Mouse (Mus musculus) G1E (cell line): Measurements from ENCODE around the gene Anxa6. TPM values are rescaled to one million over a fixed set of nuclear protein-coding genes. Genes with fewer than 3 reads are reported as not detected.
A peak's percentile ranks its signal among the peaks of the same experiment; 100 is the strongest.

Experiments used
- ATAC-seq: 2 replicates; pipeline ENCODE4 v1.8.0; 2016; ENCODE audit warnings: mild to moderate bottlenecking; ENCODE audit not compliant: insufficient number of reproducible peaks, poor library complexity, low FRiP score, severe bottlenecking; ENCODE audit errors: extremely low read depth
- DNase-seq: peaks from one replicate; pipeline ENCODE4 v3.0.0; 2012; ENCODE audit warnings: low spot score
- H3K27me3 ChIP-seq: 2 replicates; pipeline ENCODE4 v1.6.1; 2012; ENCODE audit warnings: mild to moderate bottlenecking, low read length, inconsistent platforms; ENCODE audit not compliant: insufficient read depth
- H3K36me3 ChIP-seq: replicated peaks from 2 replicates; pipeline ENCODE3; 2012; ENCODE audit warnings: mild to moderate bottlenecking, inconsistent platforms
- H3K4me1 ChIP-seq: 2 replicates; pipeline ENCODE4 v1.6.1; 2012; ENCODE audit warnings: low read depth, low read length, inconsistent platforms, mixed read lengths; ENCODE audit not compliant: insufficient read depth
- H3K4me3 ChIP-seq: 2 replicates; pipeline ENCODE4 v1.5.1; 2012; ENCODE audit warnings: low read depth, mild to moderate bottlenecking, inconsistent platforms, low read length, moderate library complexity, mixed read lengths
- H3K9me3 ChIP-seq: replicated peaks from 2 replicates; pipeline ENCODE4 v1.6.1; 2012; ENCODE audit warnings: inconsistent platforms
- CTCF ChIP-seq: IDR thresholded peaks from 2 replicates; pipeline ENCODE4 v1.5.1; 2012; ENCODE audit warnings: low read depth, low read length, inconsistent platforms, mixed read lengths
- GATA1 ChIP-seq: IDR thresholded peaks from 2 replicates; pipeline ENCODE4 v1.6.1; 2012; ENCODE audit warnings: borderline replicate concordance, low read length, inconsistent platforms, mixed read lengths
- GATA2 ChIP-seq: IDR thresholded peaks from 2 replicates; pipeline ENCODE4 v1.6.1; 2012; ENCODE audit warnings: low read depth, low read length, inconsistent platforms, borderline replicate concordance
- POLR2AphosphoS5 ChIP-seq: IDR thresholded peaks from 2 replicates; pipeline ENCODE4 v1.6.1; 2012; ENCODE audit warnings: low read depth, low read length, inconsistent platforms; ENCODE audit not compliant: insufficient replicate concordance
- TAL1 ChIP-seq: conservative IDR thresholded peaks from 2 replicates; pipeline ENCODE4 v1.6.1; 2012; ENCODE audit warnings: low read depth, low read length, inconsistent platforms, mixed read lengths
- polyA plus RNA-seq: library from polyadenylated mRNA; stranded (reverse); fragments of >175 nt; gene quantifications from 2 replicates; pipeline ENCODE4 v1.2.3, GENCODE M21; 2012
- total RNA-seq, 2 experiments: library from RNA; stranded (forward) in 1 of 2; stranded (reverse) in 1 of 2; fragments of 200-1000 nt in 1 of 2; fragments of >200 nt in 1 of 2; fragmentation: Nextera tagmentation in 1 of 2; gene quantifications; 2 replicates each; pipeline ENCODE4 v1.2.3; 2014 to 2017

Gene Anxa6
- total and polyA plus RNA-seq, 3 experiments: 0.04 to 0.87 TPM; not detected in 1

- H3K9me3 ChIP-seq: no peaks in the 10 kb centered on the region
- DNase-seq (no peak), ATAC-seq (no peak)
- no peak for TF ChIP-seq GATA1
- peak; percentile 39; the same call in 1 of the 2 replicates for TF ChIP-seq CTCF
- no peak for TF ChIP-seq POLR2AphosphoS5
- no peaks in the 10 kb centered on the region for H3K27me3 ChIP-seq
- H3K4me3 ChIP-seq: no peak overlapping the region
- H3K36me3 ChIP-seq: peaks cover 97% of the 10 kb centered on the region
- peaks cover 11% of the 10 kb centered on the region for H3K4me1 ChIP-seq
Measured at GRCm38 (mm10) chr11:54931405-54932093, 101.7 kb downstream of the Anxa6 start.

- ATAC-seq (no peak), DNase-seq (no peak)
- Histone ChIP-seq H3K27me3 (no peaks in the 10 kb centered on the region), H3K36me3 (peaks cover 95% of the 10 kb centered on the region), H3K4me3 (no peak overlapping the region), H3K9me3 (no peaks in the 10 kb centered on the region), H3K4me1 (0 out of 2 replicates have a peak, but pooled peaks cover 2% of the 10 kb centered on the region)
- TF ChIP-seq GATA2 (no peak), POLR2AphosphoS5 (no peak), CTCF (no peak; the same call in 1 of the 2 replicates), TAL1 (no peak), GATA1 (no peak)
Measured at GRCm38 (mm10) chr11:54930318-54930979, 102.8 kb downstream of the Anxa6 start.

GRCm38 (mm10) chr11:54929744-54930143 lies 103.5 kb downstream of the Anxa6 start:
- H3K36me3 ChIP-seq: peaks cover 89% of the 10 kb centered on the region
- no peak for TF ChIP-seq CTCF
- no peak for TF ChIP-seq POLR2AphosphoS5
- no peak for TF ChIP-seq TAL1
- TF ChIP-seq GATA2: no peak
- TF ChIP-seq GATA1: no peak
- H3K27me3 ChIP-seq: no peaks in the 10 kb centered on the region
- no peaks in the 10 kb centered on the region for H3K4me1 ChIP-seq
- ATAC-seq: no peak
- DNase-seq: no peak
- H3K9me3 ChIP-seq: no peaks in the 10 kb centered on the region
- no peak overlapping the region for H3K4me3 ChIP-seq

GRCm38 (mm10) chr11:54929290-54929689 lies 104.0 kb downstream of the Anxa6 start:
- TF ChIP-seq POLR2AphosphoS5 (no peak), TAL1 (no peak), CTCF (no peak), GATA1 (no peak), GATA2 (no peak)
- Histone ChIP-seq H3K4me1 (no peaks in the 10 kb centered on the region), H3K36me3 (peaks cover 88% of the 10 kb centered on the region), H3K4me3 (no peak overlapping the region), H3K27me3 (no peaks in the 10 kb centered on the region), H3K9me3 (no peaks in the 10 kb centered on the region)
- DNase-seq (no peak), ATAC-seq (no peak)

Other genes starting within 250 kb of the Anxa6 start
- gene Cdc42se2, start 245.8 kb downstream of the Anxa6 start, total RNA-seq (2014; fragmentation: Nextera tagmentation): 25.0 and 26.9 TPM in 2 replicates
- gene Cdc42se2, start 245.8 kb downstream of the Anxa6 start, total RNA-seq (2017): 32.8 and 32.9 TPM in 2 replicates
- gene Cdc42se2, start 245.8 kb downstream of the Anxa6 start, polyA plus RNA-seq: 5.0 and 6.0 TPM in 2 replicates
- 8.3 and 9.9 TPM in 2 replicates for gene Lyrm7, start 172.5 kb downstream of the Anxa6 start, total RNA-seq (2014; fragmentation: Nextera tagmentation)
- 0.23 and 2.5 TPM in 2 replicates for gene Lyrm7, start 172.5 kb downstream of the Anxa6 start, total RNA-seq (2017)
- 0.21 and 0.51 TPM in 2 replicates for gene Lyrm7, start 172.5 kb downstream of the Anxa6 start, polyA plus RNA-seq
- gene Hint1, start 167.1 kb downstream of the Anxa6 start, total RNA-seq (2014; fragmentation: Nextera tagmentation): 132 and 141 TPM in 2 replicates
- gene Hint1, start 167.1 kb downstream of the Anxa6 start, total RNA-seq (2017): 406 and 564 TPM in 2 replicates
- 1,038 and 1,134 TPM in 2 replicates for gene Hint1, start 167.1 kb downstream of the Anxa6 start, polyA plus RNA-seq
- not detected in 2 replicates for gene Gpx3, start 131.0 kb downstream of the Anxa6 start, total RNA-seq (2014; fragmentation: Nextera tagmentation)
- gene Gpx3, start 131.0 kb downstream of the Anxa6 start, total RNA-seq (2017): not detected in 2 replicates
- not detected in 2 replicates for gene Gpx3, start 131.0 kb downstream of the Anxa6 start, polyA plus RNA-seq
- 17.3 and 22.4 TPM in 2 replicates for gene Tnip1, start 70.5 kb downstream of the Anxa6 start, total RNA-seq (2014; fragmentation: Nextera tagmentation)
- gene Tnip1, start 70.5 kb downstream of the Anxa6 start, total RNA-seq (2017): 9.6 and 11.6 TPM in 2 replicates
- gene Tnip1, start 70.5 kb downstream of the Anxa6 start, polyA plus RNA-seq: 29.9 and 31.9 TPM in 2 replicates
- not detected in 2 replicates for gene Ccdc69, start 44.7 kb upstream of the Anxa6 start, total RNA-seq (2014; fragmentation: Nextera tagmentation)
- not detected in 2 replicates for gene Ccdc69, start 44.7 kb upstream of the Anxa6 start, total RNA-seq (2017)
- gene Ccdc69, start 44.7 kb upstream of the Anxa6 start, polyA plus RNA-seq: not detected in 2 replicates
- not detected in 2 replicates for gene Gm2a, start 64.7 kb upstream of the Anxa6 start, total RNA-seq (2014; fragmentation: Nextera tagmentation)
- 0.05 and 0.06 TPM in 2 replicates for gene Gm2a, start 64.7 kb upstream of the Anxa6 start, total RNA-seq (2017)
- gene Gm2a, start 64.7 kb upstream of the Anxa6 start, polyA plus RNA-seq: not detected in 2 replicates
- not detected in 2 replicates for gene Slc36a3, start 118.3 kb upstream of the Anxa6 start, total RNA-seq (2014; fragmentation: Nextera tagmentation)
- 0.12 and 0.16 TPM in 2 replicates for gene Slc36a3, start 118.3 kb upstream of the Anxa6 start, total RNA-seq (2017)
- not detected in 2 replicates for gene Slc36a3, start 118.3 kb upstream of the Anxa6 start, polyA plus RNA-seq
- not detected in 2 replicates for gene Slc36a2, start 151.6 kb upstream of the Anxa6 start, total RNA-seq (2014; fragmentation: Nextera tagmentation)
- gene Slc36a2, start 151.6 kb upstream of the Anxa6 start, total RNA-seq (2017): 0.16 TPM in 1 of 2 replicates, not detected in the other
- not detected in 2 replicates for gene Slc36a2, start 151.6 kb upstream of the Anxa6 start, polyA plus RNA-seq
- gene Slc36a1, start 170.9 kb upstream of the Anxa6 start, total RNA-seq (2014; fragmentation: Nextera tagmentation): 5.3 and 6.2 TPM in 2 replicates
- 5.5 and 5.8 TPM in 2 replicates for gene Slc36a1, start 170.9 kb upstream of the Anxa6 start, total RNA-seq (2017)
- 4.4 and 6.7 TPM in 2 replicates for gene Slc36a1, start 170.9 kb upstream of the Anxa6 start, polyA plus RNA-seq